Mouse (Mus musculus): ENCODE results near the gene Il4ra. TPM values are rescaled to one million over a fixed set of nuclear protein-coding genes. Genes with fewer than 3 reads are reported as not detected.

The Il4ra gene
- polyA plus RNA-seq, 1 experiment from 2014 or later, result 2.4 TPM

- Histone ChIP-seq H3K27me3 (ENCODE audit: control insufficient read depth, insufficient read depth, low read length) (no peaks in the 10 kb centered on the region), H3K4me3 (ENCODE audit: low read depth, low read length) (no peak overlapping the region), H3K36me3 (ENCODE audit: control insufficient read depth, insufficient read depth, low read length) (no peaks in the 10 kb centered on the region), H3K27ac (ENCODE audit: low read depth, low read length) (no peak overlapping the region), H3K9ac (replicated peaks; ENCODE audit: low read depth, low read length) (no peak overlapping the region), H3K4me1 (ENCODE audit: control insufficient read depth, insufficient read depth, low read length) (no peaks in the 10 kb centered on the region), H3K9me3 (ENCODE audit: control insufficient read depth, low read length) (no peaks in the 10 kb centered on the region), H3K4me2 (ENCODE audit: low read depth, low read length) (no peak overlapping the region)
- ATAC-seq (ENCODE audit: low read depth), result no peak
- 57% methylated on average over 9 of the region's 9 CpGs for WGBS
Observed at GRCm38 (mm10) chr7:125561085-125561690, 9.3 kb downstream of the Il4ra start.

- no peaks in the 10 kb centered on the region for H3K9me3 ChIP-seq (ENCODE audit: control insufficient read depth, low read length)
- H3K4me2 ChIP-seq (ENCODE audit: low read depth, low read length), result no peak overlapping the region
- no peak overlapping the region for H3K27ac ChIP-seq (ENCODE audit: low read depth, low read length)
- no peak for ATAC-seq (ENCODE audit: low read depth)
- H3K9ac ChIP-seq (replicated peaks; ENCODE audit: low read depth, low read length), result no peak overlapping the region
- H3K4me3 ChIP-seq (ENCODE audit: low read depth, low read length), result no peak overlapping the region
- no peaks in the 10 kb centered on the region for H3K4me1 ChIP-seq (ENCODE audit: control insufficient read depth, insufficient read depth, low read length)
- 74% methylated on average over 4 of the region's 4 CpGs for WGBS
- no peaks in the 10 kb centered on the region for H3K27me3 ChIP-seq (ENCODE audit: control insufficient read depth, insufficient read depth, low read length)
- H3K36me3 ChIP-seq (ENCODE audit: control insufficient read depth, insufficient read depth, low read length), result no peaks in the 10 kb centered on the region
Observed at GRCm38 (mm10) chr7:125562413-125562812, 10.5 kb downstream of the Il4ra start.

- no peaks in the 10 kb centered on the region for H3K27me3 ChIP-seq (ENCODE audit: control insufficient read depth, insufficient read depth, low read length)
- WGBS, result 84% methylated on average over 3 of the region's 3 CpGs
- no peaks in the 10 kb centered on the region for H3K36me3 ChIP-seq (ENCODE audit: control insufficient read depth, insufficient read depth, low read length)
- H3K4me3 ChIP-seq (ENCODE audit: low read depth, low read length), result no peak overlapping the region
- no peak overlapping the region for H3K27ac ChIP-seq (ENCODE audit: low read depth, low read length)
- no peaks in the 10 kb centered on the region for H3K9me3 ChIP-seq (ENCODE audit: control insufficient read depth, low read length)
- H3K4me1 ChIP-seq (ENCODE audit: control insufficient read depth, insufficient read depth, low read length), result no peaks in the 10 kb centered on the region
- no peak for ATAC-seq (ENCODE audit: low read depth)
- H3K9ac ChIP-seq (replicated peaks; ENCODE audit: low read depth, low read length), result no peak overlapping the region
- H3K4me2 ChIP-seq (ENCODE audit: low read depth, low read length), result no peak overlapping the region
Observed at GRCm38 (mm10) chr7:125563093-125563492, 11.2 kb downstream of the Il4ra start.

DNA sequence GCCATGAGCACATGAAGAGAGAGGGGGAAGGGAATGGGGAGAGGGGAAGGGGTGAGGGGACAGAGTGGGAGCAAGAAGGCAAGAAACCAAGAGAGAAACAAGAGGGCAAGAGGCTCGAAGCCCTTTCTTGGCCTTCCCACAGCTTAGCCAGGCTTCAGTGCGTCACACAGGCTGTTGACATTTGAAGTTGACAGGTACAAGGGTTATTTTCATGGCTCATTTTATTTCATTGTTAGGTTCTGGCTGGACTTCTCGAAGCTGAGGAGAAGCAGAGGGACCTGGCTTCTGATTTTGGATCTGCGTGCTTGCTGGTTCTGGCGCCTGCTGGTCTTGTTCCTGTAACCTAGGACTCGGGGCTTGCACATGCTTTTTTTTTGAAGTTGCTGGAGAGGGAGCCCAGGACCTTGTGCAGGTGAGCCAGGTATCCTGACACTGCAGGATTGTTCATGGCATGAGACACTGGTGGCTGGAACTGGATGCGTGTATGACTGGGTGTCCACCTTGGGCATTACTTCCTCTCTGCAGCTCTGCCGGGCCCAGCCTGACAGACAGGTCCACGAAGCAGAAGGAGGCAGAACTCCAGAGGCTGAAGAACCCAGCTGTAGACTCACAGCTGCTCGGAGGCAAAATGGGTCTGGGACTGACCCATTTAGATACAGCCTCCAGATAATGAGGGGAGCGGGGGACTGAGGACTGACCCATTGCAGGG lies 12.6 kb downstream of the Il4ra start:
- no peaks in the 10 kb centered on the region for H3K36me3 ChIP-seq (ENCODE audit: control insufficient read depth, insufficient read depth, low read length)
- no peaks in the 10 kb centered on the region for H3K27me3 ChIP-seq (ENCODE audit: control insufficient read depth, insufficient read depth, low read length)
- no peak for ATAC-seq (ENCODE audit: low read depth)
- H3K9me3 ChIP-seq (ENCODE audit: control insufficient read depth, low read length), result no peaks in the 10 kb centered on the region
- 83% methylated on average over 11 of the region's 11 CpGs for WGBS
- no peak overlapping the region for H3K4me2 ChIP-seq (ENCODE audit: low read depth, low read length)
- no peak overlapping the region for H3K9ac ChIP-seq (replicated peaks; ENCODE audit: low read depth, low read length)
- H3K4me1 ChIP-seq (ENCODE audit: control insufficient read depth, insufficient read depth, low read length), result no peaks in the 10 kb centered on the region
- H3K27ac ChIP-seq (ENCODE audit: low read depth, low read length), result no peak overlapping the region
- no peak overlapping the region for H3K4me3 ChIP-seq (ENCODE audit: low read depth, low read length)

GRCm38 (mm10) chr7:125565516-125566285 lies 13.8 kb downstream of the Il4ra start:
- ATAC-seq (ENCODE audit: low read depth), result no peak
- Histone ChIP-seq H3K36me3 (ENCODE audit: control insufficient read depth, insufficient read depth, low read length) (no peaks in the 10 kb centered on the region), H3K9ac (replicated peaks; ENCODE audit: low read depth, low read length) (no peak overlapping the region), H3K27ac (ENCODE audit: low read depth, low read length) (no peak overlapping the region), H3K4me3 (ENCODE audit: low read depth, low read length) (no peak overlapping the region), H3K9me3 (ENCODE audit: control insufficient read depth, low read length) (no peaks in the 10 kb centered on the region), H3K4me2 (ENCODE audit: low read depth, low read length) (no peak overlapping the region), H3K4me1 (ENCODE audit: control insufficient read depth, insufficient read depth, low read length) (no peaks in the 10 kb centered on the region), H3K27me3 (ENCODE audit: control insufficient read depth, insufficient read depth, low read length) (no peaks in the 10 kb centered on the region)
- WGBS, result 52% methylated on average over 12 of the region's 12 CpGs

GRCm38 (mm10) chr7:125566420-125566819 lies 14.5 kb downstream of the Il4ra start:
- Histone ChIP-seq H3K27me3 (ENCODE audit: control insufficient read depth, insufficient read depth, low read length) (no peaks in the 10 kb centered on the region), H3K9ac (replicated peaks; ENCODE audit: low read depth, low read length) (no peak overlapping the region), H3K27ac (ENCODE audit: low read depth, low read length) (no peak overlapping the region), H3K36me3 (ENCODE audit: control insufficient read depth, insufficient read depth, low read length) (no peaks in the 10 kb centered on the region), H3K4me2 (ENCODE audit: low read depth, low read length) (no peak overlapping the region), H3K9me3 (ENCODE audit: control insufficient read depth, low read length) (no peaks in the 10 kb centered on the region), H3K4me3 (ENCODE audit: low read depth, low read length) (no peak overlapping the region), H3K4me1 (ENCODE audit: control insufficient read depth, insufficient read depth, low read length) (no peaks in the 10 kb centered on the region)
- WGBS, result 88% methylated on average over 2 of the region's 2 CpGs
- no peak for ATAC-seq (ENCODE audit: low read depth)

- Histone ChIP-seq H3K9me3 (ENCODE audit: control insufficient read depth, low read length) (no peaks in the 10 kb centered on the region), H3K9ac (replicated peaks; ENCODE audit: low read depth, low read length) (no peak overlapping the region), H3K4me1 (ENCODE audit: control insufficient read depth, insufficient read depth, low read length) (no peaks in the 10 kb centered on the region; the same call in 1 of the 2 replicates), H3K27me3 (ENCODE audit: control insufficient read depth, insufficient read depth, low read length) (no peaks in the 10 kb centered on the region), H3K4me2 (ENCODE audit: low read depth, low read length) (no peak overlapping the region), H3K36me3 (ENCODE audit: control insufficient read depth, insufficient read depth, low read length) (no peaks in the 10 kb centered on the region), H3K27ac (ENCODE audit: low read depth, low read length) (no peak overlapping the region), H3K4me3 (ENCODE audit: low read depth, low read length) (no peak overlapping the region)
- 88% methylated on average over 8 of the region's 8 CpGs for WGBS
- no peak for ATAC-seq (ENCODE audit: low read depth)
Observed at GRCm38 (mm10) chr7:125568888-125569287, 17.0 kb downstream of the Il4ra start.

DNA sequence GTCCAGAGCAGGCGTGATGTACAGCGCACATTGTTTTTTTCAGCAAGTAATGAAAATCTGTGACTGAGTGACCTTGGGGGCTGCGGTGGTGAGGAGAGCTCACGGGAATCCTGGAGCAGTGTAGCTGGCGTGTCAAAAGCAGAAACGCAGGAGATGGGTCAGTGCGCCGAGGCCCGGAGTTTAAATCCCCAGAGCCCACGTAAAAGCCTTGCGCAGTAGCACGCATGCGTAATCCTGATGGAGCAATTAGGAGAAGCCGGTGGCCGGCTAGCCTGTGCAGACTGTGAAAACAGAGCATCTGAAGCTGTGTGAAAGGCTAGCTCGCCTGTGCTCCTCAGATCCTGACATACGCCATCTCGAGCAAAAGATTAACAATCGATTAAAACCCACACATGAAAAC lies 20.0 kb downstream of the Il4ra start:
- Histone ChIP-seq H3K27ac (ENCODE audit: low read depth, low read length) (no peak overlapping the region), H3K36me3 (ENCODE audit: control insufficient read depth, insufficient read depth, low read length) (no peaks in the 10 kb centered on the region), H3K4me3 (ENCODE audit: low read depth, low read length) (no peak overlapping the region), H3K4me1 (ENCODE audit: control insufficient read depth, insufficient read depth, low read length) (no peaks in the 10 kb centered on the region; the same call in 1 of the 2 replicates), H3K4me2 (ENCODE audit: low read depth, low read length) (no peak overlapping the region), H3K9ac (replicated peaks; ENCODE audit: low read depth, low read length) (no peak overlapping the region), H3K27me3 (ENCODE audit: control insufficient read depth, insufficient read depth, low read length) (no peaks in the 10 kb centered on the region), H3K9me3 (ENCODE audit: control insufficient read depth, low read length) (no peaks in the 10 kb centered on the region)
- ATAC-seq (ENCODE audit: low read depth), result no peak
- 65% methylated on average over 19 of the region's 19 CpGs for WGBS

GRCm38 (mm10) chr7:125572737-125573136 lies 20.8 kb downstream of the Il4ra start:
- Histone ChIP-seq H3K27me3 (ENCODE audit: control insufficient read depth, insufficient read depth, low read length) (no peaks in the 10 kb centered on the region), H3K4me3 (ENCODE audit: low read depth, low read length) (no peak overlapping the region), H3K9me3 (ENCODE audit: control insufficient read depth, low read length) (no peaks in the 10 kb centered on the region), H3K36me3 (ENCODE audit: control insufficient read depth, insufficient read depth, low read length) (no peaks in the 10 kb centered on the region), H3K9ac (replicated peaks; ENCODE audit: low read depth, low read length) (no peak overlapping the region), H3K27ac (ENCODE audit: low read depth, low read length) (no peak overlapping the region), H3K4me2 (ENCODE audit: low read depth, low read length) (no peak overlapping the region), H3K4me1 (ENCODE audit: control insufficient read depth, insufficient read depth, low read length) (peaks cover 5% of the 10 kb centered on the region; the same call in 1 of the 2 replicates)
- ATAC-seq (ENCODE audit: low read depth), result no peak
- WGBS, result 79% methylated on average over 6 of the region's 6 CpGs
